Mouse (Mus musculus) testis, postnatal 10 days (tissue): Measurements from ENCODE around the gene Tmem235.

Source experiments
- DNase-seq: peaks from one replicate; pipeline ENCODE4 v3.0.0; 2021; ENCODE audit warnings: low spot score

Gene Tmem235

DNA sequence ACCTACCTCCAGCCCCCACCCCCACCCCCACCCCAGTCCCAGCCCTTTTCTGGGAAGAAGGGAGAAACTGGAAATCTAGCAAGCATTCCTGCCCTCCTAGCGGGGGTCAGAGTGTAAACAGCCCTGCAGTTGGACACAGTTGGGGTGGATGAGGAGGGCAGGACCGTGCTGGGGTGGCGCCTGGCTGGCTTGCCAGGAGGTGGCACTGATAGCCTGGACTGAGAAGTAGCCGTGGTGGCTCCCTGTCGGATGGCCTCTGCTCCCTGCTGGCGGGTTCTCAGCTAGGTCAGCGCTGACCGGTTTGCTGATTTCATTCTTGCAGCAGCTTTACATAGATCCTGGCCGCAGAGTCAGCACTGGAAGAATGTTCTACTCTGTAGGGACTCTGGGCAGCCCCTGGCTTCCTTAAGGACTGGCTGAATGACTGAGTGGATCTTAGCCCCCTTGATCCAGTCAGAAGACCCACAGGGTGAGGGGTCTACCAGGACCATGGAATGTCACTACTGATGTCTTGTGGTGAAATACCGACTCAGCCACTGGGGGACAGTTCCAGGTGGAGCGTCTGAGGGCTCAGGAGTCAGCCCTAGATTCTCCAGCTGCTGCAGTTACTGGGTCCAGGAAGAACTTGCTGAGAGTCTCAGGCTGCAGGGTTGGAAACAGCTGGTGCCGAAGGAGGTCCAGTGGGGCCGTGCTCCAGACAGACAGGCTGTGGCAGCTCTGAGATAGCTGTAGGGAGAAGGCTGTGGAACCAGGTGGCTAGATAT is 30.1 kb downstream of the Tmem235 start:
- DNase-seq = no peak

DNA sequence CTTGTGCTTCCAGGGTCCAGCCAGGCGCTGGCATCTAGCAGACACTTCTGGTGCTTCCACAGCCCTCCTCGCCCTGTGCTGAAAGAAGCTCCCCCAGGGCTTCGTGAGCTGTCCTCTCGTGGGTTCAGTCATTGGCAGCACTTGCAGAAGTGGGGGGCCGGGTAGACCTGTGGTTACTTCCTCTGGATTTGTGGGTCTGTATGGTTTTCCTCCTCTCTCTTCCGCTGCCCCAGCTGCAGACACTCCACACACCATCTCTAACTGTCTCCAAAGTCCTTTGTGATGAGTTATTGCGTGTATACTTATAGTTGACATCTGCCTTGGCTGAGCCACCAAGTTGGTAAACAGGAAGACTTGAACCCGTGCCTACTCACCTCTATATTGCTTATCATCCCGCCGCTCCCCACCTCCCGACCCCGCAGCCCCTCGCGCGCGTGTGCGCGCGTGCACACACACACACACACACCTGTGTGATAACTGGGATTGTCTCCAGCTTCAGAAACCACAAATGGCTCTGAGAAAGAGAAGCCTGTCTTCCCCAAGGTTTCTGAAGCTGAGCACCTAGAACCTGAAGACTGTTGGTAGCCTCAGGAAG is 31.1 kb downstream of the Tmem235 start:
- no peak for DNase-seq

- DNase-seq = no peak
These were observed 31.6 kb downstream of the Tmem235 start for GRCm38 (mm10) chr11:117892199-117892598.

- no peak for DNase-seq
These were observed 34.1 kb downstream of the Tmem235 start for GRCm38 (mm10) chr11:117894676-117895075.

DNA sequence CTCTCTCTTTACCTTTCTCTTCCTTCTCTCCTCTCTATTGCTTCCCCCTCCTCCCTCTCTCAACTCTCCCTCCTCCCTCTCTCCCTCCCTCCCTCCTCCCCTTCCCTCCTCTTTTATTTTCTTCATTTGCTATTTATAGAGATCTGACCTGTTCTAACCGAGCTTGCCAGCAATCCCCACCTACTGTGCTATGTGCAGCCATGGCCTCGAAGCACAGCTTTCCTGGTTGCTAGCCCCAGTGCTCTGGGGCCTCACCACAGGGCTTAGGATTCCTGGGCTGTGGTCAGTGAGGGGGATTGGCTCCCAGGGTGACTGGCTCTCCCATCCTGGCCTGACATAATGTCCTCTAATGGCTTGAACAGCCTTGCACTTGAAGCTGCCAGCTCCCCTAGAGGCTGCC is 36.0 kb downstream of the Tmem235 start:
- no peak for DNase-seq

DNA sequence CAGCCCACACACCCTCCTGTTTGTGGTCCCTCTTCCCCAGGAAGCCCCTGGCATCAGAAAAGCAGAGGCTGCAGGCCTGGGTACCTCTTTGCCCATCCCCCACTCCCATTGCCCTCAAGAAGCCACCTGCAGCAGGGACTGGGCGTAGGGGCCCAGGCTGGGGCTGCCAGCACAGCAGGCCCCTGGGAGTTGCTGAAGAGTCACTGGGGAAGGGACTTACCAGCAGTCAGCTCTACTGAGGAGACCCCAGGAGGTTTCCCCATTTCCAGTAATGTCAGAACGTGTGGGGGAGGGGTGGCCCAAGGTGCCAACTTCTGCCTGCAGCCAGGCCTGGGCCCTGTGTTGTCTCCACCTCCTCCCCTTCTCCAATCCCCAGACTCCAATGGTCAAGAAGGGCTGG is 41.7 kb downstream of the Tmem235 start:
- DNase-seq = no peak

- no peak for DNase-seq
These were observed 43.9 kb downstream of the Tmem235 start for GRCm38 (mm10) chr11:117904442-117904841.

- DNase-seq = no peak
These were observed 48.8 kb downstream of the Tmem235 start for GRCm38 (mm10) chr11:117909337-117909736.

DNA sequence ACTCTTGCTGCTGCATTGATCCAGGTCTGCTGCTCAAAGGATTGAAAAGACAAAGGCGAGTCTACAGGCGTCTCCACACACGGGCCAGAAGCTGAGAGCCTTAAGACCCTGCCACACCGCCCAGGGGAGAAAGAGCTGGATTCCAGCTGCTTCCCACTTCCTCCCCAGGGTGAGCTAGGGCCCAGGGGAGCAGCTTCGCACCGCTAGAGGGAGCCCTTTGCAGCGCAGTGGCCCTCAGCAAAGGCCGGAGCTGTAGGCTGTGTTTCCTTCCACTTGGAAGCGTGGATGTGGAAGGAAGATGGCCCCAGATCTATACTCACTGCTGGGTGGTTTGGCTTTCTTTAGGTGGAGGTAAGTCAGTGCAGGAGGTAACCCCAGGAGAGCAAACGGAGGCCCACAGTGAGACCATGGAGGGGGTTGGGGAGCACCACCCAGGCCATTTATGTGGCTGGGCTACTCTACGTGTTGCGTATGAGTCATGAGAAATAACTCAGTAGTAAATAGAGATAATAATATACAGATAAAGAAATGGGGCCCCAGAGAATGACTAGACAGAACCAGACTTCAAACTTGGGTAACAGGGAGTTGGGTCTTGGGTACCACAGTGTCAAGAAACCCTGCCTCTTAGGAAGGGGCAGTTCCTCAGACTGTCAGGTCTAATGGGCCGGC is 52.3 kb downstream of the Tmem235 start:
- peak; percentile 88 for DNase-seq

- DNase-seq = no peak
These were observed 54.0 kb downstream of the Tmem235 start for GRCm38 (mm10) chr11:117914531-117914930.
